Mouse (Mus musculus) liver, embryonic 14.5 days (tissue): ENCODE data around the gene Ube2d3. TPM values are rescaled to one million over a fixed set of nuclear protein-coding genes. Genes with fewer than 3 reads are reported as not detected.
A peak's percentile ranks its signal among the peaks of the same experiment; 100 is the strongest.

Experiments used
- ATAC-seq: fragments of 200-750 bp; cut with Nextera tagmentation; 2 replicates; pipeline ENCODE4 v1.8.0; 2017; ENCODE audit warnings: moderate number of reproducible peaks, mild to moderate bottlenecking, moderate library complexity; ENCODE audit not compliant: insufficient read depth
- DNase-seq, 3 experiments: peaks; one replicate each; pipeline ENCODE4 v3.0.0-alpha.2; 2012 to 2013; ENCODE audit warnings: low read depth in 3 of 3, low spot score in 3 of 3
- H3K27ac ChIP-seq: fragments of 300-500 bp; sonication (generic); 2 replicates; pipeline ENCODE4 v1.5.1; 2014; ENCODE audit warnings: moderate library complexity, mild to moderate bottlenecking, control low read depth, inconsistent platforms
- H3K27me3 ChIP-seq: fragments of 300-500 bp; sonication (generic); 2 replicates; pipeline ENCODE4 v1.6.1; 2014; ENCODE audit warnings: mild to moderate bottlenecking, low read length, moderate library complexity; ENCODE audit not compliant: control insufficient read depth, insufficient read depth
- H3K36me3 ChIP-seq: fragments of 300-500 bp; sonication (generic); replicated peaks from 2 replicates; pipeline ENCODE4 v1.6.1; 2014; ENCODE audit warnings: low read depth; ENCODE audit not compliant: control insufficient read depth, insufficient read depth
- H3K4me1 ChIP-seq, 2 experiments: fragments of 200-500 bp in 1 of 2; fragments of 300-500 bp in 1 of 2; sonication (generic) in 1 of 2; replicated peaks; 2 replicates each; pipeline ENCODE4 v1.6.1; 2012 to 2014; ENCODE audit warnings: antibody characterized with exemption in 1 of 2, inconsistent platforms in 1 of 2, low read length in 1 of 2; ENCODE audit not compliant: control insufficient read depth in 2 of 2, insufficient read depth in 2 of 2
- H3K4me2 ChIP-seq: fragments of 300-500 bp; sonication (generic); 2 replicates; pipeline ENCODE4 v1.6.1; 2014; ENCODE audit warnings: low read depth, mild to moderate bottlenecking, control low read depth, moderate library complexity
- H3K4me3 ChIP-seq, 2 experiments: fragments of 200-500 bp in 1 of 2; fragments of 300-500 bp in 1 of 2; sonication (generic) in 1 of 2; 2 replicates each; pipeline ENCODE4 v1.5.1; 2012 to 2014; ENCODE audit warnings: low read depth in 2 of 2, low read length in 2 of 2, mild to moderate bottlenecking in 2 of 2, control low read depth in 1 of 2, inconsistent platforms in 1 of 2, moderate library complexity in 1 of 2; ENCODE audit not compliant: insufficient read depth in 1 of 2
- H3K9ac ChIP-seq: fragments of 300-500 bp; sonication (generic); replicated peaks from 2 replicates; pipeline ENCODE4 v1.6.1; 2014; ENCODE audit warnings: mild to moderate bottlenecking, control low read depth, moderate library complexity
- H3K9me3 ChIP-seq: fragments of 300-500 bp; sonication (generic); 2 replicates; pipeline ENCODE4 v1.6.1; 2016; ENCODE audit warnings: low read length, mixed read lengths; ENCODE audit not compliant: control insufficient read depth
- CTCF ChIP-seq: IDR thresholded peaks from 2 replicates; pipeline ENCODE4 v1.5.1; 2016; ENCODE audit warnings: antibody characterized with exemption, low read depth, control low read depth
- EP300 ChIP-seq: IDR thresholded peaks from 2 replicates; pipeline ENCODE4 v1.6.1; 2016; ENCODE audit warnings: antibody characterized with exemption, low read depth
- WGBS: fragments of 180-500 bp; shearing (Covaris S2); extraction: QIAGEN DNeasy Blood & Tissue Kit; methylation state at CpG from one replicate; pipeline ENCODE4 v1.1.7; 2014; ENCODE audit not compliant: insufficient replicate concordance; 5-methylcytosine and 5-hydroxymethylcytosine counted together
- polyA plus RNA-seq, 2 experiments: library from polyadenylated mRNA; depleted of rRNA in 1 of 2; stranded (reverse) in 1 of 2; unstranded in 1 of 2; fragments of >200 nt; fragmentation: Nextera tagmentation in 1 of 2; extraction: Ambion mirVana in 1 of 2; gene quantifications; 2 replicates each; pipeline versions ENCODE4 v1.2.1 to v1.2.3; 2012 to 2014

The Ube2d3 gene
- polyA plus RNA-seq, 2 experiments, result 112 to 246 TPM

GRCm38 (mm10) chr3:135409219-135409618, 28.7 kb upstream of the Ube2d3 start:
- H3K4me1 ChIP-seq, result no peaks in the 10 kb centered on the region
- DNase-seq (no peak), ATAC-seq (no peak)
- H3K4me3 ChIP-seq, result no peak overlapping the region
- H3K4me2 ChIP-seq, result no peak overlapping the region
- H3K9me3 ChIP-seq, result no peaks in the 10 kb centered on the region
- WGBS, result 84% methylated on average over 5 of the region's 5 CpGs
- H3K9ac ChIP-seq, result no peak overlapping the region
- H3K27me3 ChIP-seq, result no peaks in the 10 kb centered on the region
- no peak overlapping the region for H3K27ac ChIP-seq
- TF ChIP-seq CTCF (peak; percentile 29; the same call in 1 of the 2 replicates), EP300 (no peak)
- peaks cover 6% of the 10 kb centered on the region for H3K36me3 ChIP-seq

GRCm38 (mm10) chr3:135411056-135411455, 26.9 kb upstream of the Ube2d3 start:
- ATAC-seq (no peak), DNase-seq (no peak)
- no peak overlapping the region for H3K4me2 ChIP-seq
- H3K36me3 ChIP-seq, result peaks cover 6% of the 10 kb centered on the region
- no peaks in the 10 kb centered on the region for H3K27me3 ChIP-seq
- no peak overlapping the region for H3K9ac ChIP-seq
- H3K4me3 ChIP-seq, result no peak overlapping the region
- no peaks in the 10 kb centered on the region for H3K4me1 ChIP-seq
- H3K9me3 ChIP-seq, result no peaks in the 10 kb centered on the region
- WGBS, result 81% methylated on average over 12 of the region's 12 CpGs
- H3K27ac ChIP-seq, result no peak overlapping the region
- no peak for TF ChIP-seq EP300
- TF ChIP-seq CTCF, result no peak

- Histone ChIP-seq H3K4me2 (no peak overlapping the region), H3K4me1 (no peaks in the 10 kb centered on the region), H3K4me3 (no peak overlapping the region), H3K27me3 (no peaks in the 10 kb centered on the region), H3K9ac (no peak overlapping the region), H3K9me3 (no peaks in the 10 kb centered on the region), H3K36me3 (peaks cover 4% of the 10 kb centered on the region), H3K27ac (no peak overlapping the region)
- ATAC-seq (no peak), DNase-seq (no peak)
- no peak for TF ChIP-seq EP300
- no peak for TF ChIP-seq CTCF
- WGBS, result 81% methylated on average over 9 of the region's 9 CpGs
These were observed 26.1 kb upstream of the Ube2d3 start for GRCm38 (mm10) chr3:135411824-135412223.

- Histone ChIP-seq H3K27ac (no peak overlapping the region), H3K4me3 (no peak overlapping the region)
- 53% methylated on average over 3 of the region's 3 CpGs for WGBS
These were observed 20.7 kb upstream of the Ube2d3 start for GRCm38 (mm10) chr3:135417245-135417644.

GRCm38 (mm10) chr3:135417799-135418198, 20.1 kb upstream of the Ube2d3 start:
- Histone ChIP-seq H3K4me3 (no peak overlapping the region), H3K9me3 (no peaks in the 10 kb centered on the region), H3K27me3 (no peaks in the 10 kb centered on the region), H3K4me2 (no peak overlapping the region), H3K27ac (no peak overlapping the region), H3K9ac (no peak overlapping the region), H3K4me1 (peaks cover 5 to 12% of the 10 kb centered on the region in 2 experiments; a peak in 3 of 4 replicates), H3K36me3 (no peaks in the 10 kb centered on the region)
- ATAC-seq (no peak), DNase-seq (no peak)
- no peak for TF ChIP-seq CTCF
- no peak for TF ChIP-seq EP300
- 26% methylated on average over 3 of the region's 3 CpGs for WGBS

More at GRCm38 (mm10) chr3:135417245-135417644, 20.7 kb upstream of the Ube2d3 start:
- ATAC-seq (no peak), DNase-seq (no peak)
- TF ChIP-seq EP300 (no peak), CTCF (no peak)
- H3K9me3 ChIP-seq, result no peaks in the 10 kb centered on the region
- no peak overlapping the region for H3K9ac ChIP-seq
- H3K27me3 ChIP-seq, result no peaks in the 10 kb centered on the region
- H3K4me2 ChIP-seq, result no peak overlapping the region
- no peaks in the 10 kb centered on the region for H3K36me3 ChIP-seq
- peaks cover 5 to 12% of the 10 kb centered on the region in 2 experiments; a peak in 3 of 4 replicates for H3K4me1 ChIP-seq
